Mouse (Mus musculus) MEL (cell line): ENCODE results near the gene Srgap2. TPM values are rescaled to one million over a fixed set of nuclear protein-coding genes. Genes with fewer than 3 reads are reported as not detected.

Source experiments
- DNase-seq: peaks from one replicate; pipeline ENCODE4 v3.0.0; 2011; ENCODE audit warnings: low read depth, low spot score
- H3K27ac ChIP-seq: 2 replicates; pipeline ENCODE4 v1.5.1; 2012; ENCODE audit warnings: low read depth, mild to moderate bottlenecking, control low read depth, low read length, moderate library complexity; ENCODE audit not compliant: control insufficient read depth
- H3K27me3 ChIP-seq, 2 experiments: fragments of 150-350 bp in 1 of 2; sonication (generic) in 1 of 2; 2 replicates each; pipeline ENCODE4 v1.6.1; 2012; ENCODE audit warnings: low read length in 2 of 2, mild to moderate bottlenecking in 2 of 2, improper control_type of control experiment in 1 of 2, moderate library complexity in 1 of 2; ENCODE audit not compliant: insufficient read depth in 2 of 2, control insufficient read depth in 1 of 2
- H3K36me3 ChIP-seq, 2 experiments: 2 replicates each; pipeline ENCODE4 v1.6.1; 2012 to 2014; ENCODE audit warnings: low read length in 2 of 2, improper control_type of control experiment in 1 of 2, inconsistent platforms in 1 of 2, mild to moderate bottlenecking in 1 of 2; ENCODE audit not compliant: insufficient read depth in 2 of 2, control insufficient read depth in 1 of 2
- H3K4me1 ChIP-seq, 2 experiments: fragments of 150-350 bp in 1 of 2; sonication (generic) in 1 of 2; 2 replicates each; pipeline ENCODE4 v1.6.1; 2012; ENCODE audit warnings: low read length in 2 of 2, improper control_type of control experiment in 1 of 2, mild to moderate bottlenecking in 1 of 2; ENCODE audit not compliant: insufficient read depth in 2 of 2, control insufficient read depth in 1 of 2
- H3K4me3 ChIP-seq, 2 experiments: fragments of 150-350 bp in 1 of 2; sonication (generic) in 1 of 2; 2 replicates each; pipeline ENCODE4 v1.5.1; 2012; ENCODE audit warnings: low read depth in 2 of 2, low read length in 2 of 2, mild to moderate bottlenecking in 2 of 2, moderate library complexity in 2 of 2, control low read depth in 1 of 2, improper control_type of control experiment in 1 of 2; ENCODE audit not compliant: control insufficient read depth in 1 of 2, insufficient read depth in 1 of 2
- H3K79me2 ChIP-seq: 2 replicates; pipeline ENCODE4 v1.6.1; 2012; ENCODE audit warnings: mild to moderate bottlenecking, low read length, moderate library complexity; ENCODE audit not compliant: control insufficient read depth, poor library complexity, insufficient read depth
- H3K9ac ChIP-seq: 2 replicates; pipeline ENCODE4 v1.6.1; 2012; ENCODE audit warnings: low read depth, mild to moderate bottlenecking, control low read depth, low read length, moderate library complexity; ENCODE audit not compliant: control insufficient read depth, poor library complexity, severe bottlenecking
- H3K9me3 ChIP-seq: fragments of 150-350 bp; sonication (generic); replicated peaks from 2 replicates; pipeline ENCODE4 v1.6.1; 2012; ENCODE audit warnings: mild to moderate bottlenecking, low read length, improper control_type of control experiment, moderate library complexity; ENCODE audit not compliant: insufficient read depth
- CTCF ChIP-seq, 3 experiments: IDR thresholded peaks in 2 of 3; conservative IDR thresholded peaks in 1 of 3; 2 replicates each; pipeline ENCODE4 v1.5.1; 2011 to 2012; ENCODE audit warnings: low read length in 3 of 3, low read depth in 2 of 3, mild to moderate bottlenecking in 2 of 3, improper control_type of control experiment in 1 of 3, inconsistent platforms in 1 of 3, mixed read lengths in 1 of 3, moderate library complexity in 1 of 3; ENCODE audit not compliant: control insufficient read depth in 1 of 3, insufficient read depth in 1 of 3, poor library complexity in 1 of 3, severe bottlenecking in 1 of 3
- ELF1 ChIP-seq: IDR thresholded peaks from 2 replicates; pipeline ENCODE4 v1.6.1; 2014; ENCODE audit warnings: low read depth, mild to moderate bottlenecking, inconsistent platforms, low read length, improper control_type of control experiment, moderate library complexity
- GATA1 ChIP-seq: IDR thresholded peaks from 2 replicates; pipeline ENCODE4 v1.6.1; 2011; ENCODE audit warnings: low read depth, low read length, improper control_type of control experiment
- HCFC1 ChIP-seq: IDR thresholded peaks from 2 replicates; pipeline ENCODE4 v1.6.1; 2012; ENCODE audit warnings: low read depth, mild to moderate bottlenecking, inconsistent platforms, low read length, improper control_type of control experiment, moderate library complexity
- MAFK ChIP-seq: IDR thresholded peaks from 2 replicates; pipeline ENCODE4 v1.6.1; 2011; ENCODE audit warnings: low read depth, mild to moderate bottlenecking, low read length, improper control_type of control experiment, borderline replicate concordance
- MAX ChIP-seq: IDR thresholded peaks from 2 replicates; pipeline ENCODE4 v1.6.1; 2011; ENCODE audit warnings: low read length, improper control_type of control experiment
- MAZ ChIP-seq: IDR thresholded peaks from 2 replicates; pipeline ENCODE4 v1.6.1; 2012; ENCODE audit warnings: low read depth, mild to moderate bottlenecking, inconsistent platforms, low read length, improper control_type of control experiment
- MXI1 ChIP-seq: IDR thresholded peaks from 2 replicates; pipeline ENCODE4 v1.6.1; 2011; ENCODE audit warnings: mild to moderate bottlenecking, low read depth, low read length, improper control_type of control experiment
- MYB ChIP-seq: IDR thresholded peaks from 2 replicates; pipeline ENCODE4 v1.6.1; 2011; ENCODE audit warnings: mild to moderate bottlenecking, low read depth, low read length, improper control_type of control experiment
- NELFE ChIP-seq: IDR thresholded peaks from 2 replicates; pipeline ENCODE4 v1.6.1; 2011; ENCODE audit warnings: low read depth, low read length, improper control_type of control experiment
- POLR2A ChIP-seq, 2 experiments: IDR thresholded peaks; 2 replicates each; pipeline ENCODE4 v1.6.1; 2011 to 2012; ENCODE audit warnings: low read length in 2 of 2, mild to moderate bottlenecking in 2 of 2, control low read depth in 1 of 2, improper control_type of control experiment in 1 of 2, low read depth in 1 of 2, moderate library complexity in 1 of 2; ENCODE audit not compliant: control insufficient read depth in 1 of 2, insufficient read depth in 1 of 2, poor library complexity in 1 of 2
- SIN3A ChIP-seq: IDR thresholded peaks from 2 replicates; pipeline ENCODE4 v1.6.1; 2012; ENCODE audit warnings: low read length, improper control_type of control experiment, inconsistent platforms
- TAL1 ChIP-seq: IDR thresholded peaks from 2 replicates; pipeline ENCODE4 v1.6.1; 2012; ENCODE audit warnings: mild to moderate bottlenecking, inconsistent platforms, low read length, moderate library complexity, mixed read lengths
- TBP ChIP-seq: IDR thresholded peaks from 2 replicates; pipeline ENCODE4 v1.8.0; 2011; ENCODE audit warnings: low read depth, low read length, improper control_type of control experiment
- USF1 ChIP-seq: IDR thresholded peaks from 2 replicates; pipeline ENCODE4 v1.6.1; 2014; ENCODE audit warnings: low read depth, mild to moderate bottlenecking, inconsistent platforms, low read length, improper control_type of control experiment, moderate library complexity
- USF2 ChIP-seq, 2 experiments: IDR thresholded peaks; 2 replicates each; pipeline ENCODE4 v1.6.1; 2011 to 2012; ENCODE audit warnings: improper control_type of control experiment in 2 of 2, low read length in 2 of 2, borderline replicate concordance in 1 of 2, inconsistent platforms in 1 of 2, low read depth in 1 of 2, mild to moderate bottlenecking in 1 of 2; ENCODE audit not compliant: insufficient read depth in 1 of 2
- ZMIZ1 ChIP-seq: IDR thresholded peaks from 2 replicates; pipeline ENCODE4 v1.6.1; 2012; ENCODE audit warnings: low read depth, mild to moderate bottlenecking, inconsistent platforms, low read length, improper control_type of control experiment, moderate library complexity
- polyA plus RNA-seq, 2 experiments: library from polyadenylated mRNA; stranded (reverse) in 1 of 2; unstranded in 1 of 2; fragments of >175 nt in 1 of 2; fragments of >200 nt in 1 of 2; gene quantifications; 2 replicates each; pipeline versions ENCODE4 v1.2.1 to v1.2.4; 2012; ENCODE audit warnings: low replicate concordance in 2 of 2, low read depth in 1 of 2; ENCODE audit not compliant: insufficient read length in 2 of 2, insufficient read depth in 1 of 2, missing spikeins in 1 of 2
- total RNA-seq: library from RNA; depleted of rRNA; stranded (reverse); fragments of 300-350 nt; gene quantifications from 2 replicates; pipeline ENCODE4 v1.2.3, GENCODE M21; 2012

Srgap2 gene
- total and polyA plus RNA-seq, 3 experiments = 9.0 to 25.3 TPM; not detected in 1

GRCm38 (mm10) chr1:131279456-131279776 lies 247.7 kb downstream of the Srgap2 start, which contains the start of gene Ikbke:
Gene Ikbke (minus strand): TSS chr1:131279606.
- Histone ChIP-seq H3K4me1 (peaks cover 0 to 15% of the 10 kb centered on the region in 2 experiments; a peak in 3 of 4 replicates), H3K4me3 (peak within 1 kb of the TSS; percentile 57 to 72), H3K27me3 (no peaks in the 10 kb centered on the region), H3K36me3 (peaks cover 0 to 6% of the 10 kb centered on the region in 2 experiments; a peak in 2 of 4 replicates), H3K79me2 (no peaks in the 10 kb centered on the region), H3K9ac (peak within 1 kb of the TSS; percentile 59), H3K27ac (peak within 1 kb of the TSS; percentile 31), H3K9me3 (no peaks in the 10 kb centered on the region)
- TF ChIP-seq MAFK (no peak), USF1 (no peak), ELF1 (peak; percentile 89), MAX (no peak), GATA1 (no peak), ZMIZ1 (no peak), USF2 (IDR thresholded peaks at IDR 0.05; ENCODE audit: borderline replicate concordance in 1 of 2, insufficient read depth in 1 of 2, low read depth in 1 of 2, low read length in 2 of 2) (no peak), CTCF (IDR thresholded peaks at IDR 0.05 in 2 of 3, conservative IDR thresholded peaks at IDR 0.05 in 1 of 3; ENCODE audit: control insufficient read depth in 1 of 3, insufficient read depth in 1 of 3, low read depth in 2 of 3, low read length in 3 of 3, poor library complexity in 1 of 3, severe bottlenecking in 1 of 3) (no peak), TAL1 (no peak), POLR2A (IDR thresholded peaks at IDR 0.05; ENCODE audit: control insufficient read depth in 1 of 2, insufficient read depth in 1 of 2, low read depth in 1 of 2, low read length in 2 of 2, poor library complexity in 1 of 2) (peak in 1 of 2 experiments; percentile 63; a peak in 2 of 4 replicates), TBP (peak; percentile 64; the same call in 1 of the 2 replicates), HCFC1 (peak; percentile 76), MAZ (peak; percentile 80; the same call in 1 of the 2 replicates), SIN3A (peak; percentile 93), MXI1 (peak; percentile 44; the same call in 1 of the 2 replicates), MYB (peak; percentile 46; the same call in 1 of the 2 replicates)
- DNase-seq = peak; percentile 76

- no peak for TF ChIP-seq NELFE
- Histone ChIP-seq H3K9me3 (no peaks in the 10 kb centered on the region), H3K36me3 (peaks cover 0 to 6% of the 10 kb centered on the region in 2 experiments; a peak in 2 of 4 replicates), H3K27ac (peak overlapping the region; percentile 31; the same call in 1 of the 2 replicates), H3K4me1 (peaks cover 0 to 15% of the 10 kb centered on the region in 2 experiments; a peak in 3 of 4 replicates), H3K27me3 (no peaks in the 10 kb centered on the region), H3K9ac (peak overlapping the region; percentile 59), H3K79me2 (no peaks in the 10 kb centered on the region), H3K4me3 (peak overlapping the region; percentile 57 to 72)
- no peak for DNase-seq
Observed at GRCm38 (mm10) chr1:131278606-131279455, 248.3 kb downstream of the Srgap2 start.
